Mouse (Mus musculus): ENCODE measurements around the gene Fem1b.

Fem1b gene

GRCm38 (mm10) chr9:62777461-62777860, 34.3 kb downstream of the Fem1b start:
- peak; percentile 82 to 86 for DNase-seq

DNA sequence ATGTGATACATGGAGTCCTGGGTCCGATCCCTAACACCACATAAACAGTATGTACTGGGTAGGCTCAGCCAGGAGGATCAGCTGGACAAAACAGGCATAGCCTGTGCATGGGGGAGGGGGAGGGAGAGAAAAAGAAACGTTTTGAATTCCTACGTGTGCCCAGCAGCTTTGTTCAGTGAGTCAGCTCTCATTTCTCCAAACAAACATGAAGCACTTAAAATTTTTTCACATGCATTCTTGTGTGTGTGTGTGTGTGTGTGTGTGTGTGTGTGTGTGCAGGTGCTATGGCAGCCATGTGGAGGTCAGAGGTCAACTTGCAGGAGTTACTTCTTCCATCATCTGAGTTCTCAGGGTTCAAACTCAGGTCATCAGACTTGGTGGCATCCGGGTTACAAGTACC, 36.3 kb downstream of the Fem1b start:
- DNase-seq = no peak

GRCm38 (mm10) chr9:62772746-62773145, 39.0 kb downstream of the Fem1b start:
- DNase-seq = no peak

- DNase-seq = no peak
Measured at GRCm38 (mm10) chr9:62768361-62768760, 43.4 kb downstream of the Fem1b start.

DNA sequence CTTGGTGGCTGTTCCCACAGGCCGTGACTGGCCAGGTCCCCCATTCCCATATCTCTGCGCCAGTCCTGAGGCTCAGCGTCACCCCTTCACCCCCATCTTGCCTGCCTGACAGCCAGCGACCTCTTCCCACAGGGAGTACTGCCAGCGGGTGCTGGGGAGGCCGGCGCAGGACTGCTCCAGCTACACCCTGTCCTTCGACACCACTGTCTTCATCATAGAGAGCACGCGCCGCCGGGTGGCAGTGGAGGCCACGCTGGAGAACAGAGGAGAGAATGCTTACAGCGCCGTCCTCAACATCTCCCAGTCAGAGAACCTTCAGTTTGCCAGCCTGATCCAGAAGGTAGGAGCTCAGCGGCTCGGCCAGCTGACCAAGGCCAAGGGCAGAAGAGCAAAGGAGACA, 44.3 kb downstream of the Fem1b start:
- DNase-seq = peak in 1 of 2 experiments; percentile 22

GRCm38 (mm10) chr9:62765346-62765745, 46.4 kb downstream of the Fem1b start:
- peak; percentile 26 to 44 for DNase-seq

GRCm38 (mm10) chr9:62763478-62763877, 48.3 kb downstream of the Fem1b start:
- peak in 1 of 2 experiments; percentile 38 for DNase-seq

DNA sequence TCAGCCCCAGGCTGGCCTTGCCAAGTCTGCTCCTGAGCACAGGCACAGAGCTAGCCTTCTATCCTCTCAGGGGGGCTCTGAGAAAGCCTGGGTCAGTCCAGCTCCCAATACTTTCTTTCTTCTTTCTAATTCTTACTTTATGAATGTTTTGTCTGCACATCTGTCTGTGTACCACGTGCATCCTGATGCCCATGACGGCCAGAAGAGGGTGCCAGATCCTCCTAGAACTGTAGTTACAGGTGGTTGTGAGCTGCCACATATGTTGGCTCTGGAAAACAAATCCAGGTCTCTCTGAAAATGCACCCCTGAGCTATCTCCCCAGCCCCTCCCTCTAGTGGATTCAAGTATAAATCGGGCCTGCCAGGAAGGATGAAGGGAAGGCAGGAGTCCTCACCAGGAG, 52.1 kb downstream of the Fem1b start:
- peak in 1 of 2 experiments; percentile 44 for DNase-seq

- DNase-seq = no peak
Measured at GRCm38 (mm10) chr9:62758288-62758687, 53.4 kb downstream of the Fem1b start.

GRCm38 (mm10) chr9:62750381-62750780, 61.4 kb downstream of the Fem1b start:
- no peak for DNase-seq

- peak; percentile 26 to 54 for DNase-seq
Measured at GRCm38 (mm10) chr9:62749666-62750065, 62.1 kb downstream of the Fem1b start.

GRCm38 (mm10) chr9:62746646-62747045, 65.1 kb downstream of the Fem1b start:
- DNase-seq = no peak

- DNase-seq = peak; percentile 85 to 89
Measured at GRCm38 (mm10) chr9:62744558-62745275, 67.0 kb downstream of the Fem1b start.
